Mouse (Mus musculus): ENCODE data around the gene Ddah2.
A peak's percentile ranks its signal among the peaks of the same experiment; 100 is the strongest.

DNA sequence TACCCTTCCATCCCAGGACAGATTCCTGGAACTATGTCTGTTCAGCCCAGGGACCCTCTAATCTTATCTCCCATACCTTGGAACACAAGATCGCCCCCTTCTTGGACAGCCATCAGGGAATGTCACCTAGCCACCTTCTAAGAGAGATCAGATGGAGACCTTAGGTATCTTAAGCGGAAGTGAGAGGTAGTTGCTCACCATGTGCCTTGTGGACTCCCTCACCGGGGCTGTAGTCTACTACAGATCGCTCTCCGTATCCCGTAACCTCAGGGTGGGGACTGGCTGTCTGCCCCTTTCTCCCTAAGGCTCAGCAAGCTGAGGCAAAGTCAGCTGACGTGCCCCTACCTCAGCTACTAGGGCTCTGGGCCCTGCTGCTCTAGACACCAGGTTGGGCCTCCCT is 45.2 kb downstream of the Ddah2 start:
- no peak; a peak in 1 of 4 replicates for TF ChIP-seq POLR2A (IDR thresholded peaks at IDR 0.05; ENCODE audit: control insufficient read depth in 1 of 2, insufficient read depth in 1 of 2, low read depth in 1 of 2, low read length in 2 of 2, poor library complexity in 1 of 2)
- TF ChIP-seq CHD2 (IDR thresholded peaks at IDR 0.05; ENCODE audit: low read length), result no peak
- TF ChIP-seq CTCF (IDR thresholded peaks at IDR 0.05 in 2 of 3, conservative IDR thresholded peaks at IDR 0.05 in 1 of 3; ENCODE audit: control insufficient read depth in 1 of 3, insufficient read depth in 1 of 3, low read depth in 2 of 3, low read length in 3 of 3, poor library complexity in 1 of 3, severe bottlenecking in 1 of 3), result no peak
- TF ChIP-seq ZC3H11A (IDR thresholded peaks at IDR 0.05; ENCODE audit: low read depth, low read length), result no peak
- TF ChIP-seq MYC (IDR thresholded peaks at IDR 0.05; ENCODE audit: low read depth, low read length), result peak; percentile 58; the same call in 1 of the 2 replicates
- TF ChIP-seq BHLHE40 (IDR thresholded peaks at IDR 0.05; ENCODE audit: borderline replicate concordance, low read depth, low read length), result no peak
- TF ChIP-seq MAFK (IDR thresholded peaks at IDR 0.05; ENCODE audit: borderline replicate concordance, low read depth, low read length), result no peak
- no peak for TF ChIP-seq ELF1 (IDR thresholded peaks at IDR 0.05; ENCODE audit: low read depth, low read length)
- no peak for TF ChIP-seq USF1 (IDR thresholded peaks at IDR 0.05; ENCODE audit: low read depth, low read length)
- 0 out of 2 replicates have a peak, but pooled peaks have one; percentile 13 for TF ChIP-seq TAL1 (IDR thresholded peaks at IDR 0.05; ENCODE audit: low read length)
- no peak for TF ChIP-seq E2F4 (IDR thresholded peaks at IDR 0.05; ENCODE audit: borderline replicate concordance, low read depth, low read length)
- TF ChIP-seq EP300 (IDR thresholded peaks at IDR 0.05; ENCODE audit: low read depth in 1 of 2, low read length in 2 of 2), result peak in 1 of 2 experiments; percentile 50; a peak in 2 of 4 replicates

Measured in MEL (cell line).